Mouse (Mus musculus): ENCODE results near the gene Prkar1a.

Prkar1a gene

GRCm38 (mm10) chr11:109672396-109672795 is 23.2 kb downstream of the Prkar1a start:
- no peak for DNase-seq (ENCODE audit: extremely low spot score, low read depth, low spot score)

GRCm38 (mm10) chr11:109672881-109673739 is 23.9 kb downstream of the Prkar1a start:
- DNase-seq (ENCODE audit: extremely low spot score, low read depth, low spot score): no peak

DNA sequence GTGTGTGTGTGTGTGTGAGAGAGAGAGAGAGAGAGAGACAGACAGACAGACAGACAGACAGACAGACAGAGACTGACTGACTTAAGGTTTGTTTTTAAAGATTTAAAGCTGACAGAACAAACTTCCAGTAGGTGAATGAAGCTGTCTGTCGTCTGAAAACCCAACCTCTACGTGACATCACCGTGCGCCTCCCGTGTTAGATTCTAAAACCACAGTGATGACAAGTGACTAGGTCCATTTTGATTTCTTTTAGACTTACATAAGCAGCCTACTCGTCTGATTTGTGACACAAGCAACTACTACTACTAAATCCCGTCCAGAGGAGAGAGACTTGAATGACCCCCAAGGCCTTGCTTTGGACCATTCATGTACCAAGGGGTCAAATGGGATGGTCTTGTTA is 24.5 kb downstream of the Prkar1a start:
- DNase-seq (ENCODE audit: extremely low spot score, low read depth, low spot score): no peak

DNA sequence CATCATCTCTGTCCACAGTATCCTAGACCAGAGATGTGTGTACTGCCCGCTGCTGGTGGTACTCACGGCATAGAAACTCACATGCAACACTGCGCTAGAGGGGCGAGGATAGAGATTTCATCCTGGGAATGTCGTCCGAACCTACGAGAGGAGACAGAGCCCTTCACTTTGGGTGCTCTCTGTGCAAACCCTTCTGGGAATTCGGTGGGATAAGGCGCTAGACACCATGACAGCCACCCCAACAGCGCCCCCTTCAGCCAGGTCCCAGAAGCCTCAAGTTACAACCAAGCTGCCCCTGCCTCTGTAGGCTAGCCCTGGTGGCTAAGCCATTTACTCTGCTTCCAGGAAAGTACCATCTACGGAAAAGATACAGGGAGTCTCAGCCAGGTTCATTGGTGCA is 25.3 kb downstream of the Prkar1a start:
- no peak for DNase-seq (ENCODE audit: extremely low spot score, low read depth, low spot score)

- no peak for DNase-seq (ENCODE audit: extremely low spot score, low read depth, low spot score)
These were observed 26.0 kb downstream of the Prkar1a start for GRCm38 (mm10) chr11:109675208-109675607.

DNA sequence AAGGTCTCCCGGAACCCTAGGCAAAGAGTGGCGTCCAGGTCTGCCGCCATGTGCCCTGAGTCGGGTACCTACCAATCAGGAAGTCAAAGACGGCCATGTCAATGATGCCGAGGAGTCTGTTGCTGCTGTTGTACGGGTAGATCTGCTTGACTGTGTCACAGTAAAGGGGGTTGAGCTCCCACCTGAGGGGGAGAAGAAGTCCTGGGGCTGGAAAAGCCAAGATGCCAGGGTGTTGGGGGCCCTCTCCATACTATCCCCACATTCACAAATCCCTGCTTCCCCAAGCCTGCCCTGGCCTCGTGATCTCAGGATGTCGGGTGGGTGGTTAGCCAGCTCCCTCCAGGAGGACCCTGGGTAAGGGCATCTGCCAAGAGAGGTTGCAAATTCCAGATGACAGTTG is 26.6 kb downstream of the Prkar1a start:
- DNase-seq (ENCODE audit: extremely low spot score, low read depth, low spot score): no peak

DNA sequence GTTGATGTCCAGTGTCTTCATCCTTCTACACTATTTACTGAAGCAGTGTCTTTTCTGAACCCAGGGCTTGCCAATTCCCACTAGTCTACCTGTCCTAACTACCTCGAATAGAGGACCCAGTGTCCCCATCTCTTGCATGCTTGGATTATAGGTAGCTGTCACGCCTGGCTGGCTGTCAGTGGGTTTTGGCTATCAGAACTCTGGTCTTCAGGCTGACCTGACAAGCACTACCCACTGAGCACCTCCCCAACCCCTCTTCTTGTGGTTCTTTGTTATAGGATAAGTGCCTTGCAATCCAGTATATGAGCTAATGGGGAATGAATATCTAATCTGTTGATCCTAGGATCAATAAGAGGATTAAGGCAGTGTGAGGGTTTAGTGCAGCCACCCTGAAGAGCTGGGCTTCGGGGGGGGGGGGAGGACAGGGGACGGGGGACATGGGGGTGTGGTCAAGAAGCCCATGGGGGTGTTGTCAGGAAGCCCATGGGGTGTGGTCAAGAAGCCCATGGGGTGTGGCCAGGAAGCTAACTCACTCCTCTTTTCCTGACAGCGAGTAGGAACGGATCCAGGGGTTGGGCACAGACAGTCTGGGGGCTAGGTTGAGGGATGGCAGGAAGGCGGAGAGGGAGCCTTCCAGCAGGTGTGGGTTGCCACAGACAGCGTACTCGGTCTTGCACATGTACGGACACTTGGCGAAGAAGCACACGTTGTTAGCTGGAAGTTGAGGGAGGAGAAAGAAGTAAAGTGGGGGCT is 27.6 kb downstream of the Prkar1a start:
- no peak for DNase-seq (ENCODE audit: extremely low spot score, low read depth, low spot score)

DNA sequence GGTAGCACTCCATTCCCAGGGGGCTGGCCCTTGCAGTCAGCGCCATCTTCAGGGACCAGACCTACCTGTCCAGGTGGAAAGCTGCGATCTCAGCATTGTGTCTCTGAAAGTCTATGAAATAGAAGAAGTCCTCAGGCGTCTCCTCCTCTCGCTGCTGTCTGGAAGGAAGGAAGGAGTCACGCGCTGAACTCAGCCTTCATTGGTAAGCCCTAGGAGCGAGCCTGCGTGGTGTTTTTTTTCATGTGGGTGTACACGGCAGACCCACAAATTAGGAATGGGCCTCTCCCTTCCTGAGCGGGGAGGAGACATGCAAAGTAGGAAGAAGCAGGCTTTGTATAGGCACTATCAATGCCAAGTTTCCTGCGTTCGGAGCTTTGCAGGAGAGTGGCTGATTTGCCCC is 29.1 kb downstream of the Prkar1a start:
- no peak for DNase-seq (ENCODE audit: extremely low spot score, low read depth, low spot score)

DNA sequence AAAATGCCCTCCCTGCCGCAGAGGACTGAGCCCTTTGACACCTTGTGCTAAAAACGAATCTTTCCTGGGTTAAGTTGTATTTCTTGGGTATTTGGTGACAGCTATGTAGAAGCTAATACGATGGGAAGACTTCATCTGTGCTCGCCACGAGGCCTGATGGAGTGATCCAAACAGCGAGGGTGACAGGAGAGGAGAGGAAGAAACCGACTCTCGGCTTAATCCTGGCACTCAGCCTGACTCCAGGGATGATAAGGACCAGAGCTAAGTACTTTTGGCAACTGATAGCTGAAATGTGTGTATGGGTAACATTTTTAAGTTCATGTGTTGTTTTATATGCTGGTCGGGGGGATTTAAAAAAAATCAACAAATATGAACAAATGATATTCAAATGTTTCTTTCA is 31.7 kb downstream of the Prkar1a start:
- no peak for DNase-seq (ENCODE audit: extremely low spot score, low read depth, low spot score)

- DNase-seq (ENCODE audit: extremely low spot score, low read depth, low spot score): no peak
These were observed 32.4 kb downstream of the Prkar1a start for GRCm38 (mm10) chr11:109681556-109681955.

- DNase-seq (ENCODE audit: extremely low spot score, low read depth, low spot score): no peak
These were observed 33.0 kb downstream of the Prkar1a start for GRCm38 (mm10) chr11:109682221-109682620.

- no peak for DNase-seq (ENCODE audit: extremely low spot score, low read depth, low spot score)
These were observed 40.3 kb downstream of the Prkar1a start for GRCm38 (mm10) chr11:109689539-109689938.

- no peak for DNase-seq (ENCODE audit: extremely low spot score, low read depth, low spot score)
These were observed 43.5 kb downstream of the Prkar1a start for GRCm38 (mm10) chr11:109692737-109693136.

DNA sequence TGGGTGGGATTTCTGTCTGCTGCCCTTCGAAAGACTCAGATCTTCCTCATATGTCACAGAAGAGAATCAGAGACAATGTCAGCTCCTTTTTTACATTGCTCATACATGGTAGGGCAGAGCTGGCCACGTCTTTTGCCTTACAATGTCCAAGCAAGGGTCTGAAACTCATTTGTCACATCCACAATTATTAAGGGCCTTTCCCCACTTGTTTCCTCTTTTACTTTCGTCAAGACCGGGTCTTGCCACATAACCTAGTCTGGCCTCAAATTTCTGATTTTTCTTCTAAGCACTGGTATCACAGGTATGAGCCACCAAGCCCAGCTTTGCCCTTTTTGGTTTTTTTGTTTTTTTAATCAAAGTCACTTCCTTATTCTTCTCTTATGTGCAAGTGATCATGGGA is 47.3 kb downstream of the Prkar1a start:
- DNase-seq (ENCODE audit: extremely low spot score, low read depth, low spot score): no peak

DNA sequence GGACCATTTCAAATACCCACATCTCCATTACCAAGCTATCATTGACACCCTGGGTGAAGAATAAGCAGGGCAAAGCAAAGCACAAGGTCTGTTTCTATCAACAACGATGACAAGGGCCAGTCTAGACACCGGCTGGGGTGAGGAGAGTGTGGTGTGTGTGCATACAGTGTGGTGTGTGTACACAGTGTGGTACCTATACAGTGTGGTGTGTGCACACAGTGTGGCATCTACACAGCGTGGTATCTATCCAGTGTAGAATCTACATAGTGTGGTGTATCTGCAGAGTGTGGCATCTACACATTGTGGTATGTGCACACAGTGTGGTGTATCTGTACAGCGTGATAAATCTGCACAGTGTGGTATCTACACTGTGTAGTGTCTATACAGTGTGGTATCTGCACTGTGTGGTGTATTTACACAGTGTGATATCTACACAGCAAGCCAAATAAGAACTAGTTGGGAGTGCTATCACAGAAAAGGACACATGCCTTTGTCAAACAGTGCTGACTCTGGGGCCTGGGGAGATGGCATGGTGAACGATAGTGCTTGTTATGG is 48.0 kb downstream of the Prkar1a start:
- DNase-seq (ENCODE audit: extremely low spot score, low read depth, low spot score): no peak

DNA sequence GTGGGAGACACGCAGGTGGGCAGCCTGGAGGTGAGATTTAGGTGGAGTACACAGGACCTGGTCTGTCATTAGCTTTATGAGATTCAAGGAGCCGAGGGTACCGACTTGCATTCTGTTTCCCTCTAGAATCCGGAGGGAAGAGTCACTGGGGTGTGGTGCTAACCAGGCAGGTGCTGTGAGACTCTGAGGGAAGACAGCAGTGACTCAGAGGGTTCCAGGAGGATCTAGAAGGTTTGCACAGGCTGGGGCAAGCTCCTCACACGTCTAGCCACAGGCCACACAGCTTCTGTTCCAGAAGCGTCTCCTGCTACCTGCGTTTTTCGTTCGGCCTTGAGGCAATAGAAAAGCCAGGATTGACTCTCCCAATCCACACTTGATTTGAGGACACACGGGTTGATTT is 49.5 kb downstream of the Prkar1a start:
- DNase-seq (ENCODE audit: extremely low spot score, low read depth, low spot score): no peak

DNA sequence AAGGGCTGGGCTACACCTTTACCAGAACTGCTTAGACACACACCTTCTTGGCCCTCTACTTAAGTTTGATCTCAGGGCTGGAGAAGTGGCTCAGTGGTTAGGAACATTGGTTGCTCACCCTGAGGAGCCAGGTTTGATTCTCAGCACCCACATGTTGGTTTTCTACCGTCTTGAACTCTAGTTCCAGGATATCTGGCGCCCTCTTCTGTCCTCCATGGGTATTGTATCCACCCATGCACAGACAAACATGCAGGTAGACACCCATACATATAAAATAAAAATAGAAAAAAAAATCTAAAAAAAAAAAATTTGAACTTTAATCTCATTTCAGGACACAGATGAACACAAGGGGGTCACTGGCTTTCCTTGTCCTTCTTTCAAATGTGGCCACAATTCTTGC is 50.6 kb downstream of the Prkar1a start:
- no peak for DNase-seq (ENCODE audit: extremely low spot score, low read depth, low spot score)

GRCm38 (mm10) chr11:109700761-109701160 is 51.6 kb downstream of the Prkar1a start:
- DNase-seq (ENCODE audit: extremely low spot score, low read depth, low spot score): no peak

- no peak for DNase-seq (ENCODE audit: extremely low spot score, low read depth, low spot score)
These were observed 53.0 kb downstream of the Prkar1a start for GRCm38 (mm10) chr11:109702031-109702815.

DNA sequence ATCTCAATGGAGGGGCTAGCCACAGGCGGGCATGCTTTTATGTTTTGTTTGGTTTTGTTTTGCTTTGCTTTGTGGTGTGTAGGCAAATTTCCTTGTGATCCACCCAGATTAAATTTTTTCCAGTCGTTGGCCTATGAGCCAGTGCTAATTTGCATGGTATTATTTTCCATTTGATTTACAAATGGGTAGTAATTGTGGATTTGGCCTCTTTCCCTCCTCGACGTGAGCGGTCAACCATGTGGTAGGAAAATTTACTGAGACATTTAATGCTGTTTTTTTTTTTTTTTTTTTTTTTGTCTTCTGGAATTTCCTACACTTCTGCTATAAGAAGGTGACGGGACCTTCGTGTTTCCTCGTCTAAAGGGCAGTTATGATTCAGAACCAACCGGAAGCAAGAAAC is 54.6 kb downstream of the Prkar1a start:
- no peak for DNase-seq (ENCODE audit: extremely low spot score, low read depth, low spot score)

All from hindlimb bud, embryonic 11.5 days (tissue).